Mouse (Mus musculus) heart, adult 2 months (tissue): Measurements from ENCODE around the gene Polr2e.

Experiments used
- CTCF ChIP-seq: fragments of 200-600 bp; IDR thresholded peaks from 2 replicates; pipeline ENCODE4 v1.8.1; 2022; ENCODE audit warnings: antibody characterized with exemption, mild to moderate bottlenecking, moderate library complexity
- EP300 ChIP-seq: fragments of 200-500 bp; IDR thresholded peaks from 2 replicates; pipeline ENCODE4 v1.6.1; 2011; ENCODE audit warnings: low read depth, low read length, control low read depth; ENCODE audit not compliant: insufficient read depth
- POLR2A ChIP-seq: fragments of 200-500 bp; IDR thresholded peaks from 2 replicates; pipeline ENCODE4 v1.6.1; 2011; ENCODE audit warnings: mild to moderate bottlenecking, low read depth, low read length, control low read depth; ENCODE audit not compliant: insufficient read depth

DNA sequence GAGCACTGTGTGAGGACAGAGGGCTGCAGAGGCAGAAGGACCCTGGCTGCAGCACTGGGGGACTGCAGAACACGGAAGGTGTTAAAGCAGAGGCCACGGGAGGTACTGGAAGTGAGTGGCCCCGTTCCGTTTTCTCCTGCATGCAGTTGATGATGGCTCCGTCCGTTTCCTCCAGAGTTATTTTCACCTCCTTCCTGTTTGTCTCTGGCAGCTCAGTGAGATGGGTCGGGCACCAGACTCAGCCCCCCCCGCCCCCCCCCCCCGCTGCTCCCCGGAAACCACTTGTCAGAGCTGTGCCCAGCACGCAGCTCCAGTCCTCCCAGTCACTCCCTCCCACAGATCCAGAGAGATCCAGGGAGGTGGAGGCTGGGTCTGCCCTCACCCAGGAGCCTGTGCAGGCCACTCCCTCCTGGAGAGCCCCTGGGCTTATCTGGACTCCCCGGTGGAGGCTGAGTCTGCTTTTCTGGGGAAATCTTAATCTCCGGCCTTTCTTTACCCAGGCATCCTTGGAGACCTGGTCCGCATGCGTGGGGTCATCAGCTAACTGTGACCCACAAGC lies 20.8 kb downstream of the Polr2e start:
- peak; percentile 32 for TF ChIP-seq CTCF
- no peak for TF ChIP-seq EP300
- no peak for TF ChIP-seq POLR2A
